Mouse (Mus musculus) kidney, embryonic 16.5 days (tissue): ENCODE results near the gene Tfap2e. TPM values are rescaled to one million over a fixed set of nuclear protein-coding genes. Genes with fewer than 3 reads are reported as not detected.
A peak's percentile ranks its signal among the peaks of the same experiment; 100 is the strongest.

ENCODE experiments used
- ATAC-seq: fragments of 200-750 bp; cut with Nextera tagmentation; 2 replicates; pipeline ENCODE4 v1.8.0; 2017; ENCODE audit warnings: moderate TSS enrichment; ENCODE audit not compliant: low FRiP score, low TSS enrichment
- H3K27ac ChIP-seq: fragments of 300-500 bp; sonication (generic); 2 replicates; pipeline ENCODE4 v1.5.1; 2014; ENCODE audit warnings: low read length
- H3K27me3 ChIP-seq: fragments of 300-500 bp; sonication (generic); 2 replicates; pipeline ENCODE4 v1.6.1; 2014; ENCODE audit warnings: low read length, control low read depth, mixed read lengths; ENCODE audit not compliant: insufficient read depth
- H3K36me3 ChIP-seq: fragments of 300-500 bp; sonication (generic); 2 replicates; pipeline ENCODE4 v1.6.1; 2014; ENCODE audit warnings: low read length, control low read depth, mixed read lengths; ENCODE audit not compliant: insufficient read depth
- H3K4me1 ChIP-seq: fragments of 300-500 bp; sonication (generic); 2 replicates; pipeline ENCODE4 v1.6.1; 2014; ENCODE audit warnings: low read length, control low read depth, mixed read lengths; ENCODE audit not compliant: insufficient read depth
- H3K4me2 ChIP-seq: fragments of 300-500 bp; sonication (generic); replicated peaks from 2 replicates; pipeline ENCODE4 v1.6.1; 2014; ENCODE audit warnings: low read depth, low read length
- H3K4me3 ChIP-seq: fragments of 300-500 bp; sonication (generic); 2 replicates; pipeline ENCODE4 v1.5.1; 2014; ENCODE audit warnings: mild to moderate bottlenecking, low read length
- H3K9ac ChIP-seq: fragments of 300-500 bp; sonication (generic); replicated peaks from 2 replicates; pipeline ENCODE4 v1.6.1; 2014; ENCODE audit warnings: low read length
- H3K9me3 ChIP-seq: fragments of 300-500 bp; sonication (generic); 2 replicates; pipeline ENCODE4 v1.6.1; 2016; ENCODE audit warnings: low read length, control low read depth
- WGBS: fragments of 180-500 bp; shearing (Covaris S2); extraction: QIAGEN DNeasy Blood & Tissue Kit; methylation state at CpG from one replicate; pipeline ENCODE4 v1.1.7; 2014; 5-methylcytosine and 5-hydroxymethylcytosine counted together
- polyA plus RNA-seq: library from polyadenylated mRNA; unstranded; fragments of >200 nt; fragmentation: Nextera tagmentation; extraction: Ambion mirVana; gene quantifications from 2 replicates; pipeline ENCODE4 v1.2.1, GENCODE M21; 2015

Gene Tfap2e
- polyA plus RNA-seq: not detected in 2 replicates

DNA sequence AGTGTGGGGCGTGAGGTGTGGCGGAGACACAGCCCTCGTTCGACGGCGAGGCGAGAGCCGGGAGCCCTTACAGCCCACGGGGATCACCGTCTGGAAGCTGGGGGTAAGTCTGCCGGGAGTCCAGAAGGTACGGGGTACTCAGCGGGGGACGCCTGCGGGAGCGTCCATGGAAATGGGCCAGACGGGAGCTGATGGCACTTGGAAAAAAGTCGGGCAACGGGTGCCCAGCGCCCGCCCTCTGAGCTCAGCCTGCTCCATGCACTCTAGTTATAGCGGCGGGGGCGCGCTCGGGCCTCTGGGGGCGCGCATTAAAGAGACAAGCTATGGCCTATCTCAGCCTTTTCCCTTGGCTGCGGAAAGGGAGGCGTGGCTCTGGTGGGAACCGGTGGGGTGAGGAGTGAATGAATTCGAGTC lies at the start of gene Tfap2e:
Gene Tfap2e (minus strand): TSS at position 240 of the 414 bp plus-strand sequence.
- H3K36me3 ChIP-seq: no peaks in the 10 kb centered on the region
- H3K4me1 ChIP-seq: peaks cover 14% of the 10 kb centered on the region
- H3K4me3 ChIP-seq: peak within 1 kb of the TSS; percentile 41
- H3K4me2 ChIP-seq: peak within 1 kb of the TSS; percentile 48
- 2% methylated on average over 32 of the region's 32 CpGs for WGBS
- H3K27ac ChIP-seq: no peak within 1 kb of the TSS
- H3K27me3 ChIP-seq: peaks cover 87% of the 10 kb centered on the region
- H3K9me3 ChIP-seq: no peaks in the 10 kb centered on the region
- 0 out of 2 replicates have a peak within 1 kb of the TSS, but pooled peaks have one; percentile 14 for H3K9ac ChIP-seq
- peak; percentile 74 for ATAC-seq

DNA sequence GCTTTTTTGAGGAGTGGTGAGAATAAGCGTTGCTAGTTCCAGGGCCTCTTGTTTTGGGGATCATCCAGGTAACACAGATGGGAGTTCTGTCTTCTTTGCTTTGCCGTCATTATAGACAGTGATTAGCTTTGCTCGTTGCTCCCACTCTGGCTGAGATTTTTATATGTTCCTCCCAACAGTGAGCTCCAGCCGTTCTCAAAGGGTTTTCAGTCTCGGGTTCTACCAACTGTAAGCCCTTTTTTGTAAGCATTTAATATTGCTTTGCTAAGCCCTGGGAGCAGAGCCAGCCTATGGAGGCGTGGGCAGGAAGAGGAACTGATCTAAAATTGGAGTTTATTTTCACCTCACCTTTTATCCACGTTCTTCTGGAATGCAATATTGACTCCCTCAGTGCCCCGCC lies 47.0 kb upstream of the Tfap2e start:
- H3K27me3 ChIP-seq: no peaks in the 10 kb centered on the region
- H3K9me3 ChIP-seq: no peaks in the 10 kb centered on the region
- no peaks in the 10 kb centered on the region for H3K4me1 ChIP-seq
- H3K4me3 ChIP-seq: no peak overlapping the region
- H3K4me2 ChIP-seq: no peak overlapping the region
- WGBS: 73% methylated on average over 8 of the region's 8 CpGs
- ATAC-seq: no peak
- H3K36me3 ChIP-seq: no peaks in the 10 kb centered on the region
- H3K27ac ChIP-seq: no peak overlapping the region
- no peak overlapping the region for H3K9ac ChIP-seq

- H3K4me3 ChIP-seq: no peak overlapping the region
These were observed 46.5 kb upstream of the Tfap2e start for GRCm38 (mm10) chr4:126782512-126782911.

DNA sequence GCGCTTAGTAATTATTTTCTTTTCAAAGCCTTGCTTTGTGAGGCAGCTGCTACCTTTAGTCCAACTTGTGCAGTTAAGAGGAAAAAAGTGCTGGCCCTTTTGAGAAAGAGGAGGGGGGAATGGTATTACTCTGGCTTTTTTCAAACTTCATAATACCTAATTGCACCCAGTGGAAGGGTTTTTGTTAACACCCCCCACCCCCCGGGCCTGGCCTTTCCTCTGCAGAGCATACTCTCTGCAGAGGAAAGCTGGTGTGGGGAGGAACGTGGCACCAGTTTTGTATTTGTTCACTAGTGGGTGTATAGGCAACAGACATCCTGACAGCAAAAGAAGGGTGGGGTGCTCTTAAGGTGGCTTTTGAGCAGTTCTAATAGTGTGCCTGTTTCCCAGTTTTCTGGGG lies 45.8 kb upstream of the Tfap2e start:
- Histone ChIP-seq H3K27ac (no peak overlapping the region), H3K9ac (no peak overlapping the region), H3K4me3 (no peak overlapping the region), H3K27me3 (no peaks in the 10 kb centered on the region), H3K4me2 (no peak overlapping the region), H3K4me1 (no peaks in the 10 kb centered on the region), H3K9me3 (no peaks in the 10 kb centered on the region), H3K36me3 (no peaks in the 10 kb centered on the region)
- ATAC-seq: no peak
- 69% methylated on average over 3 of the region's 3 CpGs for WGBS

More at GRCm38 (mm10) chr4:126782512-126782911, 46.5 kb upstream of the Tfap2e start:
- WGBS: 86% methylated on average over 8 of the region's 8 CpGs
- H3K9me3 ChIP-seq: no peaks in the 10 kb centered on the region
- H3K9ac ChIP-seq: no peak overlapping the region
- H3K4me1 ChIP-seq: no peaks in the 10 kb centered on the region
- no peak overlapping the region for H3K4me2 ChIP-seq
- H3K27me3 ChIP-seq: no peaks in the 10 kb centered on the region
- no peak overlapping the region for H3K27ac ChIP-seq
- ATAC-seq: no peak
- no peaks in the 10 kb centered on the region for H3K36me3 ChIP-seq

GRCm38 (mm10) chr4:126779826-126780775 lies 44.1 kb upstream of the Tfap2e start:
- Histone ChIP-seq H3K9ac (no peak overlapping the region), H3K4me3 (no peak overlapping the region), H3K36me3 (no peaks in the 10 kb centered on the region), H3K4me1 (no peaks in the 10 kb centered on the region), H3K9me3 (no peaks in the 10 kb centered on the region), H3K27me3 (no peaks in the 10 kb centered on the region), H3K4me2 (no peak overlapping the region), H3K27ac (no peak overlapping the region)
- no peak for ATAC-seq
- 50% methylated on average over 12 of the region's 12 CpGs for WGBS

- Histone ChIP-seq H3K27me3 (no peaks in the 10 kb centered on the region), H3K4me1 (no peaks in the 10 kb centered on the region), H3K36me3 (0 out of 2 replicates have a peak, but pooled peaks cover 3% of the 10 kb centered on the region), H3K9me3 (no peaks in the 10 kb centered on the region), H3K4me3 (no peak overlapping the region), H3K4me2 (no peak overlapping the region), H3K9ac (no peak overlapping the region), H3K27ac (no peak overlapping the region)
- 33% methylated on average over 8 of the region's 8 CpGs for WGBS
- no peak for ATAC-seq
These were observed 43.1 kb upstream of the Tfap2e start for GRCm38 (mm10) chr4:126779148-126779581.

DNA sequence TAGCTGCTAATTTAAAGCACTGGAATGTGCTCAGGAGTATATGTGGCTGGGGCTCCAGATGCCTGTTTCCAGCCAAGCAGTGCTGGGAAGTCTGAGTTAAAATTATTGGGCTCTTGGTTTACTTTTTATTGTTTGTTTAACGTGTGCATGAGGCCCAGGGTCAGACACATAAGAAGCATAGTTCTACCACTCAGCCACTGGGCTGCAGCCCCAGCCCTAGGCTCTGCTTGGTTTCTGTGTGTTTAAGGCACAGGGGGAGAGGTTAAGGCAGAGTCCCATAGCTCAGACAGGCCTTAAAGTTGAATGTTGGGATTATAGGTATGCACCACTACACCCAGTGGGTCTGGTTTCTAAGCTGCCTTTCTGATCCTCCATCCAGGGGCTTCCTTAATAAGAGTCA lies 39.1 kb upstream of the Tfap2e start:
- Histone ChIP-seq H3K27me3 (no peaks in the 10 kb centered on the region), H3K4me1 (no peaks in the 10 kb centered on the region), H3K4me2 (no peak overlapping the region), H3K36me3 (0 out of 2 replicates have a peak, but pooled peaks cover 3% of the 10 kb centered on the region), H3K9ac (no peak overlapping the region), H3K9me3 (no peaks in the 10 kb centered on the region), H3K4me3 (no peak overlapping the region), H3K27ac (no peak overlapping the region)
- 89% methylated on average over 1 of the region's 1 CpGs for WGBS
- ATAC-seq: no peak

GRCm38 (mm10) chr4:126773871-126774270 lies 37.8 kb upstream of the Tfap2e start:
- ATAC-seq: no peak
- no peak overlapping the region for H3K9ac ChIP-seq
- H3K4me2 ChIP-seq: no peak overlapping the region
- no peaks in the 10 kb centered on the region for H3K4me1 ChIP-seq
- WGBS: 94% methylated on average over 6 of the region's 6 CpGs
- H3K36me3 ChIP-seq: 0 out of 2 replicates have a peak, but pooled peaks cover 5% of the 10 kb centered on the region
- H3K4me3 ChIP-seq: no peak overlapping the region
- no peak overlapping the region for H3K27ac ChIP-seq
- H3K27me3 ChIP-seq: no peaks in the 10 kb centered on the region
- H3K9me3 ChIP-seq: no peaks in the 10 kb centered on the region

- Histone ChIP-seq H3K27ac (no peak overlapping the region), H3K9me3 (no peaks in the 10 kb centered on the region), H3K27me3 (no peaks in the 10 kb centered on the region), H3K4me3 (no peak overlapping the region), H3K4me1 (no peaks in the 10 kb centered on the region), H3K36me3 (0 out of 2 replicates have a peak, but pooled peaks cover 5% of the 10 kb centered on the region), H3K9ac (no peak overlapping the region), H3K4me2 (no peak overlapping the region)
- WGBS: 89% methylated on average over 4 of the region's 4 CpGs
- no peak for ATAC-seq
These were observed 34.8 kb upstream of the Tfap2e start for GRCm38 (mm10) chr4:126770831-126771230.
